Mouse (Mus musculus) bone marrow, adult 2 months (tissue): ENCODE data around the gene Qrfp.

ENCODE experiments used
- CTCF ChIP-seq: fragments of 200-500 bp; IDR thresholded peaks from 2 replicates; pipeline ENCODE4 v1.5.1; 2011; ENCODE audit warnings: low read length, control low read depth; ENCODE audit not compliant: control insufficient read depth, insufficient read depth
- POLR2A ChIP-seq: fragments of 200-500 bp; IDR thresholded peaks from 2 replicates; pipeline ENCODE4 v1.6.1; 2011; ENCODE audit warnings: low read depth, mild to moderate bottlenecking, control low read depth, low read length, borderline replicate concordance; ENCODE audit not compliant: control insufficient read depth

- TF ChIP-seq CTCF (no peak), POLR2A (no peak)
These were observed 7.6 kb downstream of the Qrfp start for GRCm38 (mm10) chr2:31802811-31803210.
